Mouse (Mus musculus) intestine, postnatal 0 days (tissue): ENCODE data around the gene Fgfr2. TPM values are rescaled to one million over a fixed set of nuclear protein-coding genes. Genes with fewer than 3 reads are reported as not detected.

Experiments
- ATAC-seq: fragments of 200-750 bp; cut with Nextera tagmentation; 2 replicates; pipeline ENCODE4 v1.8.0; 2017; ENCODE audit warnings: mild to moderate bottlenecking, moderate TSS enrichment, moderate library complexity
- H3K27ac ChIP-seq: fragments of 300-500 bp; sonication (generic); 2 replicates; pipeline ENCODE4 v1.5.1; 2014; ENCODE audit warnings: mild to moderate bottlenecking, low read depth, low read length, moderate library complexity
- H3K27me3 ChIP-seq: fragments of 300-500 bp; sonication (generic); replicated peaks from 2 replicates; pipeline ENCODE4 v1.6.1; 2014; ENCODE audit warnings: low read length, mixed read lengths; ENCODE audit not compliant: control insufficient read depth, insufficient read depth
- H3K36me3 ChIP-seq: fragments of 300-500 bp; sonication (generic); 2 replicates; pipeline ENCODE4 v1.6.1; 2014; ENCODE audit warnings: mild to moderate bottlenecking, moderate library complexity; ENCODE audit not compliant: control insufficient read depth, insufficient read depth
- H3K4me1 ChIP-seq: fragments of 300-500 bp; sonication (generic); replicated peaks from 2 replicates; pipeline ENCODE4 v1.6.1; 2014; ENCODE audit warnings: antibody characterized with exemption, low read length, mixed read lengths; ENCODE audit not compliant: control insufficient read depth, insufficient read depth
- H3K4me2 ChIP-seq: fragments of 300-500 bp; sonication (generic); replicated peaks from 2 replicates; pipeline ENCODE4 v1.6.1; 2014; ENCODE audit warnings: low read depth, mild to moderate bottlenecking, moderate library complexity
- H3K4me3 ChIP-seq: fragments of 300-500 bp; sonication (generic); 2 replicates; pipeline ENCODE4 v1.5.1; 2014; ENCODE audit warnings: low read depth, low read length
- H3K9ac ChIP-seq: fragments of 300-500 bp; sonication (generic); 2 replicates; pipeline ENCODE4 v1.6.1; 2014; ENCODE audit warnings: mild to moderate bottlenecking, low read depth, low read length
- H3K9me3 ChIP-seq: fragments of 300-500 bp; sonication (generic); 2 replicates; pipeline ENCODE4 v1.6.1; 2016; ENCODE audit warnings: mixed run types; ENCODE audit not compliant: control insufficient read depth
- CTCF ChIP-seq: sonication (generic); IDR thresholded peaks from 2 replicates; pipeline ENCODE4 v1.5.1; 2016; ENCODE audit warnings: low read depth, mild to moderate bottlenecking, control low read depth, antibody characterized with exemption, moderate library complexity
- WGBS: fragments of 180-500 bp; shearing (Covaris S2); extraction: QIAGEN DNeasy Blood & Tissue Kit; methylation state at CpG from one replicate; pipeline ENCODE4 v1.1.7; 2014; 5-methylcytosine and 5-hydroxymethylcytosine counted together
- polyA plus RNA-seq: library from polyadenylated mRNA; unstranded; fragments of >200 nt; fragmentation: Nextera tagmentation; extraction: Ambion mirVana; gene quantifications from 2 replicates; pipeline ENCODE4 v1.2.1, GENCODE M21; 2015

The Fgfr2 gene
- polyA plus RNA-seq, 1 experiment from 2014 or later = 29.5 TPM

DNA sequence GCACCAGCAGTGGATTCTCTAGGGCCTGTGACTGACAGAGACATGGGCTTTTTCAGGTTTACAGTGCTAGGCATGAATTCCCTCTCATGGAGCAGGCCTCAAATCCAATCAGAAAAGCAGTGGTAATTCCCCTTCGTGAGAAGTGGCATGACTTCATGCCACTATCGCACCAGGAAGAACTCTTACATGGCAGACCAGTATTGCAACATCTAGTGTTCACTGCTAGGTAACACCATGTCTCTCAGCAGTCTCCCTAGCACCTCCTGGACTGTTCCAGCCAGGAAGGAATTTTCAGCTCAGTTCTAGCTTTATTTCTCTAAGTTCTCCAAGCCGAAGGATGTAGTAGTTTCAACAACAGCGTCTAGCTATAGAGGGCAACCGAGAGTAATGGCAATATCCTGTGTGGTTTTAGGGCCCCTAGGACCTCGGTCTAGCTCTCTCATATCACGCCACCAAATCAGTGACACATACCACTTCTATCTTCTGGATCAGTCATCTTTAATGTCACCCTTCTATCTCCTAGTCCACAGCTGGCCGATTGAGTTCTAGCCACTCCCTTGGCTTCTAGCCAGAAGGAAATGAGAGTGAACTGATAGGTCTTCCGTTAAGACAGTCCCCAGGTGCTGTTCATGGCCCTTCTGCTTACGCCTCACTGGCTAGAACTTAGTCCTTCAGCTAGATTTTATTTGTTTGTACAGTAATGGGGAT lies 720.6 kb downstream of the Fgfr2 start:
- H3K4me2 ChIP-seq = 0 out of 2 replicates have a peak overlapping the region, but pooled peaks have one; percentile 9
- ATAC-seq = peak; percentile 95
- TF ChIP-seq CTCF = peak; percentile 52
- H3K9me3 ChIP-seq = no peaks in the 10 kb centered on the region
- no peak overlapping the region for H3K9ac ChIP-seq
- no peaks in the 10 kb centered on the region for H3K36me3 ChIP-seq
- H3K4me1 ChIP-seq = 0 out of 2 replicates have a peak, but pooled peaks cover 7% of the 10 kb centered on the region
- 41% methylated on average over 10 of the region's 10 CpGs for WGBS
- peak overlapping the region; percentile 69 for H3K27ac ChIP-seq
- no peaks in the 10 kb centered on the region for H3K27me3 ChIP-seq
- no peak overlapping the region for H3K4me3 ChIP-seq

DNA sequence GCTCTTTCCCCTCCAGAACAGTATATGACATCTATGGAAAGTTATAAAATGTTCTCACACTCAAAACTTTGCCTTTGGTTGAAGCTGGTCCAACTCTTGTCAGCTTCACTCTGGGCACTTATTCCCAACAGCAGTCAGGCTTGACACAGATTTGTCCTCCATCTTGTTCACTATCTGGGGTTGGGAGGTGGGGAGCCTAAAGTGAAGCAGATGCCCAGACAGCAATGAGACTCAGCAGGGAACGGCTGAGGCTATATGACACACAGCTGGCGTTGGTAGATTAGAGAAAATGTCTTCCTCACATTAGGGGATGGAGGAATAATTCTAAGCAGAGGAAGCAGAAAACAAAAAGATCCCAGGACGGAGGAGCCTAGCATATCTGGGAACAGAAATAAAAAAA lies 724.7 kb downstream of the Fgfr2 start:
- H3K4me3 ChIP-seq = no peak overlapping the region
- H3K4me1 ChIP-seq = 0 out of 2 replicates have a peak, but pooled peaks cover 6% of the 10 kb centered on the region
- H3K27ac ChIP-seq = no peak overlapping the region
- 83% methylated on average over 3 of the region's 3 CpGs for WGBS
- H3K9me3 ChIP-seq = no peaks in the 10 kb centered on the region
- H3K9ac ChIP-seq = no peak overlapping the region
- H3K36me3 ChIP-seq = no peaks in the 10 kb centered on the region
- TF ChIP-seq CTCF = no peak
- H3K27me3 ChIP-seq = no peaks in the 10 kb centered on the region
- no peak overlapping the region for H3K4me2 ChIP-seq
- ATAC-seq = no peak

DNA sequence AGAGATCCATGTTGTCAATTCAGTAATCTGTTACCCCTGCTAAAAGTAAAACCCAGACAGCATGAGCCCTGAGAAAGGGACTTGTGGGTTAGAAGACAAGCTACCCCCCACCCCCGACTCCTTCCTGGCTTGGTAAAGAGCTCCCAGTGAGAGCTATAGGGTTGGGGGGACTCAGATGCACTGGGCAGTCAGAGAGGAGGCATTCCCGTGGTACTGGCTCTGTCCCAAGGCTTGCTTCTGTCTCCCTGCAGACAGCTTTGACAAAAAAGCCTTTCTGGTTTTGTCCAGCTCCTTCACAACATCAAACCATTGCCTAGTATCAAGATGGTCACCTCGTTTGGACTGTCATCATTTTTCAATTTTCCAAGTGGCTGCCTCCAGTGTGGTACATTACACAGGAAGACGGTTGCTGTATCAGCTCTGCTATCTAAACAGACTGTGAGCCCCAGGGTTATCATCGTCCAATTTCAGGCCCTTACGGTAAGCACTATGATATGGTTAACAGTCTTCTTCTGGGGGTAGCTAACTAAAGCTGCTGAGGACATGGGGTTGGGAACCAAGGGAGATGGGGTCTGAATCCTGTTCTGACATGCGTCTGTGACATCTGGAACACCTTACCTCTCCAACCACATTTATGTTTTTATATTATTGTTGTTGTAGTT lies 726.4 kb downstream of the Fgfr2 start:
- Histone ChIP-seq H3K27ac (no peak overlapping the region), H3K4me2 (no peak overlapping the region), H3K9me3 (no peaks in the 10 kb centered on the region), H3K27me3 (no peaks in the 10 kb centered on the region), H3K4me3 (no peak overlapping the region), H3K36me3 (no peaks in the 10 kb centered on the region), H3K9ac (no peak overlapping the region), H3K4me1 (0 out of 2 replicates have a peak, but pooled peaks cover 3% of the 10 kb centered on the region)
- WGBS = 68% methylated on average over 7 of the region's 7 CpGs
- TF ChIP-seq CTCF = no peak
- ATAC-seq = no peak

DNA sequence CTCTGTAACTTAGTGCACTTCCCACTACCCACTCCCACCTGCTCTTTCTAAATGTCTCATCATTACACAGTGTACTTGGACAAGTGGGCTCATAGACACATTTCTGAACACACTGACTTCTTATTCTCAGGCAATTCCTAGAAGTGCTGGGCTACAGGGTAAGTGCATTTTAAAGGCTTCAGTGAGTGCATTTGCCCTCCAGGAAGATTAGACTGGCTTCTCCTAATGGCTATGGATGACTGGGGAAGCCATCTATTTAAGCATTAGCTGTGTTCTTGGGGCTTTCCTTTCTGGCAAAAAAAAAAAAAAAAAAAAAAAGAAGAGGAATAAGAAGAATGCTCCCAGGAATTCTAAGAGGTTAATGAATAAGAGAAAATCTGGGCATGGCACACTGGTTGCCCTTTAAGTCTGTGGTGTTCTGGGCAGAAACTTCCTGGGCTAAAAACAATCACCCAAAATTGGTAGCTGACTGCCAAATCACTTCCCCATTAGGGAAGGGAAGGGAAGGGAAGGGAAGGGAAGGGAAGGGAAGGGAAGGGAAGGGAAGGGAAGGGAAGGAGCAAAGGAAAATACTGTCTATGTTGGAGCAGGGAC lies 729.5 kb downstream of the Fgfr2 start:
- no peak overlapping the region for H3K9ac ChIP-seq
- no peaks in the 10 kb centered on the region for H3K36me3 ChIP-seq
- no peak overlapping the region for H3K4me2 ChIP-seq
- TF ChIP-seq CTCF = no peak
- no peaks in the 10 kb centered on the region for H3K27me3 ChIP-seq
- H3K9me3 ChIP-seq = no peaks in the 10 kb centered on the region
- no peak for ATAC-seq
- no peak overlapping the region for H3K4me3 ChIP-seq
- no peak overlapping the region for H3K27ac ChIP-seq
- no peaks in the 10 kb centered on the region for H3K4me1 ChIP-seq

DNA sequence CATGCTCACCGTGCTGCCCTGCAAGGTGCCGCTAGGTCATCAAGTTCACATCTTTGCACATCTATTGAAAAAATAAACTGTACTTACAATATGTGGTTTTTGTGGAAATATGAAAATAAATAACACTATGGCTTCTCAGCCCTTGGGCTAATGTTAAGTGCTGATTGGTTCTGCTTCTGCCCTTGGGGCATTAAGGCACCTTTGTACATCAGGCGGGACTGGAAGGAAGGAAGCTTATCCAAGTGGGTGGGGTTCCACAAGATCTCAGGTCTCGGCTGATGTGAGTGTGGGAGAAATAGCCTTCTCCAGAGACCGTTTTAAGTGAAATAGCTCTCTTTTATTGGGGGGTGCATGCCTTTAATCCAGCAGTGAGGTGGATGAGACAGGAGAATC lies 730.1 kb downstream of the Fgfr2 start:
- H3K27me3 ChIP-seq = no peaks in the 10 kb centered on the region
- no peak overlapping the region for H3K9ac ChIP-seq
- H3K27ac ChIP-seq = no peak overlapping the region
- no peaks in the 10 kb centered on the region for H3K4me1 ChIP-seq
- no peak for ATAC-seq
- no peak overlapping the region for H3K4me3 ChIP-seq
- no peaks in the 10 kb centered on the region for H3K9me3 ChIP-seq
- no peaks in the 10 kb centered on the region for H3K36me3 ChIP-seq
- no peak overlapping the region for H3K4me2 ChIP-seq
- no peak for TF ChIP-seq CTCF
- 66% methylated on average over 5 of the region's 5 CpGs for WGBS

DNA sequence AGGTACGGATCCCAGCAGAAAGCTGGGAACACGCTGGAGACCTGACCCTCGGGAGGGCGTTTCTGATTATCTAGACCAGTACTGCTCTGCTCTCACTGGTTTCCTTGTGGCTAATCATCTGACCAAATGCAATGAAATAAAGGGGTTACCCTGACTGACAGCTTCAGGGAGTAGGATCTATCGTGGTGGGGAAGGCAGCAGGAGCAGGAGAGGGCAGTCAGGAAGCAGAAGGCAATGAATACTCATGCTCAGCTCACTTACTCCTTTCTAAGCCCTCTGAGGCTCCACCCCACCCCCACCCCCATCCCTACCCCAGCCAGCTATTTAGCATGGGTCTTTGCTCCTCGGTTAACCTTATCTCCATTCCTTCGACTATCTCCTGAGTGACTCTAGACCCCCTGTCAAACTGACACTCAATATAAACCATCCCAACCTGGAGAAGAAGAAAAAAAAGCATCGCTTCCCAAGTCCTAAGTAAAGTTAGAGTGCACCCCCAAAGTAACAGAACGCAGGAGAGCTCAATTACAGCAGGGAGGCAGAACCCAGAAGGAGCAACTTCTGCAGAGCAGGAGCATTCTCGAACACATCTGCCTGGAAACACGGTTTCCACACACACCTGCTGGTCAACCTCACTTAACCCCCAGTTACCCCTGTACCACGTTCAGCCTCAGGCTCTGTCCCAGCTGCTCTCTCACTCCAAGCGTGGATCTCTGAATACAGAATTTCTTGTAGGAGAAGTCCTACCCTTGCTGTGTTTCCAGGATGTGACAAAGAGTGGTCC lies 730.7 kb downstream of the Fgfr2 start:
- Histone ChIP-seq H3K9me3 (no peaks in the 10 kb centered on the region), H3K27ac (no peak overlapping the region), H3K4me3 (no peak overlapping the region), H3K4me2 (no peak overlapping the region), H3K4me1 (no peaks in the 10 kb centered on the region), H3K36me3 (no peaks in the 10 kb centered on the region), H3K27me3 (no peaks in the 10 kb centered on the region), H3K9ac (no peak overlapping the region)
- WGBS = 61% methylated on average over 13 of the region's 13 CpGs
- TF ChIP-seq CTCF = no peak
- no peak for ATAC-seq
